Mouse (Mus musculus) lung, embryonic 16.5 days (tissue): ENCODE measurements around the gene Oxsr1. TPM values are rescaled to one million over a fixed set of nuclear protein-coding genes. Genes with fewer than 3 reads are reported as not detected.
"Not testable (repeated sequence)": the region's sequence is repeated elsewhere in the genome, so short reads cannot be mapped to it uniquely, and the experiment has no call there.

Experiments
- ATAC-seq: fragments of 200-750 bp; cut with Nextera tagmentation; 2 replicates; pipeline ENCODE4 v1.8.0; 2017; ENCODE audit warnings: low read depth, mild to moderate bottlenecking, moderate library complexity
- H3K27ac ChIP-seq: fragments of 300-500 bp; sonication (generic); 2 replicates; pipeline ENCODE4 v1.5.1; 2014; ENCODE audit warnings: mild to moderate bottlenecking, control low read depth, low read length
- H3K27me3 ChIP-seq: fragments of 300-500 bp; sonication (generic); 2 replicates; pipeline ENCODE4 v1.6.1; 2014; ENCODE audit warnings: low read depth, low read length, mixed read lengths; ENCODE audit not compliant: control insufficient read depth, insufficient read depth
- H3K36me3 ChIP-seq: fragments of 300-500 bp; sonication (generic); 2 replicates; pipeline ENCODE4 v1.6.1; 2014; ENCODE audit warnings: low read length; ENCODE audit not compliant: control insufficient read depth, insufficient read depth
- H3K4me1 ChIP-seq: fragments of 300-500 bp; sonication (generic); replicated peaks from 2 replicates; pipeline ENCODE4 v1.6.1; 2014; ENCODE audit warnings: low read length, mixed read lengths; ENCODE audit not compliant: control insufficient read depth, insufficient read depth
- H3K4me2 ChIP-seq: fragments of 300-500 bp; sonication (generic); 2 replicates; pipeline ENCODE4 v1.6.1; 2014; ENCODE audit warnings: low read depth, low read length, control low read depth
- H3K4me3 ChIP-seq: fragments of 300-500 bp; sonication (generic); 2 replicates; pipeline ENCODE4 v1.5.1; 2014; ENCODE audit warnings: mild to moderate bottlenecking, low read length, control low read depth
- H3K9ac ChIP-seq: fragments of 300-500 bp; sonication (generic); 2 replicates; pipeline ENCODE4 v1.6.1; 2014; ENCODE audit warnings: low read length, control low read depth
- H3K9me3 ChIP-seq: fragments of 300-500 bp; sonication (generic); 2 replicates; pipeline ENCODE4 v1.6.1; 2016; ENCODE audit warnings: low read length; ENCODE audit not compliant: control insufficient read depth
- WGBS: fragments of 180-500 bp; shearing (Covaris S2); extraction: QIAGEN DNeasy Blood & Tissue Kit; methylation state at CpG from one replicate; pipeline ENCODE4 v1.1.7; 2014; 5-methylcytosine and 5-hydroxymethylcytosine counted together
- polyA plus RNA-seq: library from polyadenylated mRNA; unstranded; fragments of >200 nt; fragmentation: Nextera tagmentation; extraction: Ambion mirVana; gene quantifications from 2 replicates; pipeline ENCODE4 v1.2.1, GENCODE M21; 2015

Gene Oxsr1
- polyA plus RNA-seq, 1 experiment from 2014 or later = 9.3 TPM

DNA sequence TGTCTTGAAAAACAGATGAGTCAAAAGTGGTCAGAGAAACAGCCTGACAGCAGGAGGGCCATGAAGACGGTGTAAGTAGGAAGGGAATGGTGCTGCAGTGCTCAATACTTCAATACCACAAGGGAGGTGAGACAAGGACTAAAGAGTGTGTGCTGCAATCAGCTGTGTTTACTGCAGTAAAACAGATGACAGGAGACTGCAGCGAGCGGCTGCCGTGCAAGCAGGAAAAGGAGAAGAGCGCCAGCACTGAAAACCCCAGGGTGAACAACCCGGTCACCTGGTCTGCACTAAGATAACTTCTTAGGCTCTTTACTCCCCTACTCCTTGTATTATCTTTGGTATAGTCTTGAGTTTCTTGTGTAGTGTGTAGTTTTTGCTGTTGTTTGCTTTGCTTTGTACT, 54.1 kb downstream of the Oxsr1 start:
- Histone ChIP-seq H3K27me3 (no peaks in the 10 kb centered on the region), H3K4me1 (no peaks in the 10 kb centered on the region), H3K27ac (no peak overlapping the region), H3K9ac (no peak overlapping the region), H3K4me3 (no peak overlapping the region), H3K9me3 (no peaks in the 10 kb centered on the region), H3K36me3 (peaks cover 5% of the 10 kb centered on the region), H3K4me2 (no peak overlapping the region)
- ATAC-seq = no peak
- 79% methylated on average over 6 of the region's 6 CpGs for WGBS

DNA sequence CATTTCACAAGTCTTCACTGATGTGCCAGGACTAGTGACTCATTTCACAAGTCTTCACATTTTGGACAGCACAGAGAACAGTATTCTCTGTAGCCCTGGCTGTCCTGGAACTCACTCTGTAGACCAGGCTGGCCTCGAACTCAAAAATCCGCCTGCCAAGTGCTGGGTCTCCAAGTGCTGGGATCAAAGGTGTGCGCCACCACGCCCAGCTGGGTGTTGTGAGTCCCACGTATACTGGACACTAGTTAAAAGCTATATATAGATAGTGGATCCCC, 56.2 kb downstream of the Oxsr1 start:
- not testable (repeated sequence) for ATAC-seq, H3K27me3 ChIP-seq, H3K4me2 ChIP-seq, H3K36me3 ChIP-seq, H3K9me3 ChIP-seq, H3K4me3 ChIP-seq, H3K9ac ChIP-seq, H3K4me1 ChIP-seq, H3K27ac ChIP-seq
- 90% methylated on average over 5 of the region's 5 CpGs for WGBS

DNA sequence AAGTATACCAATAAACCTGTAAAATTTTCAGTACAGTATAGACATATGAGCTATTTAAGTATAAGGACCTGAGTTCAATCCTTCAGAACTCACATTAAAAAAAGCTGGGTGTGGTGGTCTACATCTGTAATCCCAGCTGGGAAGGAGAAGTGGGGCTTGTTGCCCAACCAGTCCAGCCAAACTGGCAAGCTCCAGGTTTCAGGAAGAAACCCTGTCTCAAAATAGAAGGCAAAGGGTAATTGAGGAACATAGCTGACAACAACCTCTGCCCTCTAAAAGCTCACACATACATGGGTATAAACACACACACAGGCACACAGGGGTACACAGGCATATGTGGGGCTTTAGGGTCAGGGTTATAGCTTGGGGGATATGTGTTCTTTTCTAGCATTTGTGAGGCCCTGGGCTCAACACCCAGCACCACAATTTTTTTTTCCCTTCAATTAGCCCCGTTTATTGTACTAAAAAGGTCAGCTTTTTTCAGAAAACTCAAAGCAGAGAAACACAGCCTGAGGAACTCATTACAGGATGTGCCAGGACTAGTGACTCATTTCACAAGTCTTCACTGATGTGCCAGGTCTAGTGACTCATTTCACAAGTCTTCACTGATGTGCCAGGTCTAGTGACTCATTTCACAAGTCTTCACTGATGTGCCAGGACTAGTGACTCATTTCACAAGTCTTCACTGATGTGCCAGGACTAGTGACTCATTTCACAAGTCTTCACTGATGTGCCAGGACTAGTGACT, 56.7 kb downstream of the Oxsr1 start:
- not testable (repeated sequence) for H3K4me3 ChIP-seq, H3K36me3 ChIP-seq, H3K27ac ChIP-seq, ATAC-seq, H3K9me3 ChIP-seq, H3K27me3 ChIP-seq, H3K9ac ChIP-seq, H3K4me2 ChIP-seq, H3K4me1 ChIP-seq
- WGBS = 75% methylated on average over 1 of the region's 1 CpGs

DNA sequence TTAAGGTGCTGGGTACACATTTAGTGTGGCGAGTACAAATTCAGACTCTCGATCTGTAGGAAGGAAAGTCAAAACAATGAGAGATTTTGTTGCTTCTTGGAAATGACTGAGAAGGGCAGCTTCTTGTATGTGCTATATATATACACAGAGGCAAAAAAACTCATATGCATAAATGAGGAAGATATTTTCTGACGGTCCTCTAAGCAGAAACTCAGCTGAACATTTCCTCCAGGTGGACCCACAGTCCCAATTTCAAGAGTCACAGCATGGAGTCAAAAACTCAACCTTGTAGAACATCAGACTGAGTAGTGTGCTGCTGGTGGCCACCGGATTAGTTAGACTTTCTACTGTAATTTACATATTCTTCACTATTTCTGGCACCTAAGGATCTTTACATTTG, 59.2 kb downstream of the Oxsr1 start:
- H3K36me3 ChIP-seq = peaks cover 9% of the 10 kb centered on the region
- no peak overlapping the region for H3K4me3 ChIP-seq
- H3K27me3 ChIP-seq = no peaks in the 10 kb centered on the region
- no peaks in the 10 kb centered on the region for H3K9me3 ChIP-seq
- H3K4me1 ChIP-seq = no peaks in the 10 kb centered on the region
- WGBS = 74% methylated on average over 4 of the region's 4 CpGs
- no peak overlapping the region for H3K4me2 ChIP-seq
- no peak overlapping the region for H3K9ac ChIP-seq
- H3K27ac ChIP-seq = no peak overlapping the region
- ATAC-seq = no peak

DNA sequence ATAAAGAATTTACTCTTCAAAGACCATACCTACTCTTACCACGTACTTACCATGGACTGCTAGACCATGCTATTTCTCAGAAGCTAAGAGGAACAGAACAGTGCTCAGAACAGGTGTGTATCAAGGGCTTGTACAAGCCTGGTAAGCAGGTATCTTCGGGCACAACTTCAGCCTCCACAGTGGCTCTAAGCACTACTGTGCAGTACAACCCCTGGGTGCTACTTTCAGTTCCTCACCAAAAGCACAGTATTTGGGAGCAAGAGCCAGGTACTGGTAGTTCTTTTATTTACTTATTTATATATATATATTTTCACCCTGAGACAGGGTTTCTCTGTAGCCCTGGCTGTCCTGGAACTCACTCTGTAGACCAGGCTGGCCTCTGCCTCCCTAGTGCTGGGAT, 61.4 kb downstream of the Oxsr1 start:
- H3K9ac ChIP-seq = no peak overlapping the region
- H3K27ac ChIP-seq = no peak overlapping the region
- 92% methylated on average over 2 of the region's 2 CpGs for WGBS
- ATAC-seq = no peak
- no peak overlapping the region for H3K4me3 ChIP-seq
- no peaks in the 10 kb centered on the region for H3K27me3 ChIP-seq
- no peaks in the 10 kb centered on the region for H3K9me3 ChIP-seq
- peaks cover 9% of the 10 kb centered on the region; the same call in 1 of the 2 replicates for H3K36me3 ChIP-seq
- H3K4me2 ChIP-seq = no peak overlapping the region
- no peaks in the 10 kb centered on the region for H3K4me1 ChIP-seq

DNA sequence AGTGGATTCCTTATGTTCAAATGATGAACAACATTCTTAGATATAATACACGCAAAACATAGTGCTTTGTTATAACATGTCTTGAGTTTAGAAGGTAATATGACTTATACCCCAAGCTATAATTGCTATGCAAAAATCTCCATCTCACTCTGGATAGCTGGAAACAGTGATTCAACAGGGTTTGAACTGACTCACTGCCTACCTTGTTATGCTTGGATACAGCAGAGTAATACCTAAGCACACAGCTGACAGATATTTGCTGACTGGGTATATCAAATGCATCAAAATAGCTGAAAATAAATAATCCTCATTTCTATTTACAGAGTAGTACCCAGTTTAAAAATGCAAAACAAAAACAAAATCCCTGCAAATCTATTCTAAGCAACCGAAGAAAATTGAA, 63.4 kb downstream of the Oxsr1 start:
- H3K4me3 ChIP-seq = no peak overlapping the region
- 93% methylated on average over 2 of the region's 2 CpGs for WGBS
- no peak for ATAC-seq
- H3K27me3 ChIP-seq = no peaks in the 10 kb centered on the region
- H3K9ac ChIP-seq = no peak overlapping the region
- no peak overlapping the region for H3K4me2 ChIP-seq
- H3K27ac ChIP-seq = no peak overlapping the region
- H3K4me1 ChIP-seq = no peaks in the 10 kb centered on the region
- peaks cover 7% of the 10 kb centered on the region; the same call in 1 of the 2 replicates for H3K36me3 ChIP-seq
- H3K9me3 ChIP-seq = no peaks in the 10 kb centered on the region

DNA sequence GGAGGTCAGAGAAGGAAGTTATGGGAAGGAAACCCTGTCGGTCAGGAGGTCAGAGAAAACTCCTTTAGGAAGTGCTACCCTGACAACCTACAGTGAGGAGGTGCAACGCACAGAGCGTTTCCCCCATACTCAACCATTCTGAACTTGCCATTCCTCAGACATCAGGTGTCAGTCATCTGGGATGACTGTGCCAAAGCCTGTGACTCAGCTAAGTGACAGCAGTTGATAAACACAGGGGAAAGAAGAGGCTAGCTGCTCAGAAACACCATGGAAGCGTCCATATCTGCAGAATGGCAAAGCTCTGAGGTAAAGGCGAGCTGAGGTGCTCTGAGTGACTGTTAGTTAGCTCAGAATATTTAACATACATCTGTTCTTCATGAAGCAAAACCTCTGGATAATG, 64.1 kb downstream of the Oxsr1 start:
- Histone ChIP-seq H3K4me1 (no peaks in the 10 kb centered on the region), H3K4me3 (no peak overlapping the region), H3K9me3 (no peaks in the 10 kb centered on the region), H3K36me3 (peaks cover 7% of the 10 kb centered on the region; the same call in 1 of the 2 replicates), H3K4me2 (no peak overlapping the region), H3K9ac (no peak overlapping the region), H3K27me3 (no peaks in the 10 kb centered on the region), H3K27ac (no peak overlapping the region)
- no peak for ATAC-seq
- 71% methylated on average over 5 of the region's 5 CpGs for WGBS

DNA sequence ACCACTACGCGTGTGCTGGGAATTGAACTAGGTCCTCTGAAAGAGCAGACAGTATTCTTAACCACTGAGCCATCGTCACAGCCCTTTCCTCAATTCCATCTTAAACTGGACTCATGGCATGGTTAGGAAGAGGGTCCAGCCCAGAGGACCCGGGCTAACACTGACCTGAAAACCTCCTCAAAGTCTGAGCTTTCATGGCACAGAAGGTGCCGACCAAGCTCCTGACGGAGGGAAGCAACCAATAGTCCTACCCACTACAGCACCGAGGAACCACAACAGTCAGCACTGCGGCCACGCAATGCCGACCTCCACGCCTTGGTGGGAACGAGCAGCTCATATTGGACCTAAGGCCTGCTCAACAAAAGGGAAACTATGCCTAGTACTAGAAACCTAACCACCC, 66.1 kb downstream of the Oxsr1 start:
- no peak overlapping the region for H3K4me2 ChIP-seq
- H3K4me1 ChIP-seq = no peaks in the 10 kb centered on the region
- H3K27me3 ChIP-seq = no peaks in the 10 kb centered on the region
- H3K36me3 ChIP-seq = peaks cover 5% of the 10 kb centered on the region
- WGBS = 94% methylated on average over 12 of the region's 12 CpGs
- no peak overlapping the region for H3K9ac ChIP-seq
- ATAC-seq = no peak
- H3K4me3 ChIP-seq = no peak overlapping the region
- H3K9me3 ChIP-seq = no peaks in the 10 kb centered on the region
- H3K27ac ChIP-seq = no peak overlapping the region

DNA sequence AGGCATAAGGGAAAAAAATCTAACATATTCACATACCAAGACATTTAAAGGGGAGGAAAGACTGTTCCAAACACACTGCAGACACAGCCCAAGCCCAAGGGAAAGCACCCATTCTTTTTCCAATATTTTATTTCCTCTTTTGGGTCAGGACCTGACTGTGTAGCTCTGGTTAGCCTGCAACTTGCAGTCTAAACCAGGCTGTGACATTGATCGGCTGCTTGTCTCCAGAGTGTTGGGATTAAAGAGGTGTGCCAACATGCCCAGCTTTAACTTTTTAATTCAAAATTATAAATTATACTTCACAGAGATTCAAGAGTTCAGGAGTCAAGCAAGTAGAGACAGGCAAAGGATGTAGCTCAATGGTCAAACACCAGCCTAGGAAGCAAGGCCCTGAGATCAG, 67.1 kb downstream of the Oxsr1 start:
- no peak for ATAC-seq
- peaks cover 8% of the 10 kb centered on the region for H3K36me3 ChIP-seq

DNA sequence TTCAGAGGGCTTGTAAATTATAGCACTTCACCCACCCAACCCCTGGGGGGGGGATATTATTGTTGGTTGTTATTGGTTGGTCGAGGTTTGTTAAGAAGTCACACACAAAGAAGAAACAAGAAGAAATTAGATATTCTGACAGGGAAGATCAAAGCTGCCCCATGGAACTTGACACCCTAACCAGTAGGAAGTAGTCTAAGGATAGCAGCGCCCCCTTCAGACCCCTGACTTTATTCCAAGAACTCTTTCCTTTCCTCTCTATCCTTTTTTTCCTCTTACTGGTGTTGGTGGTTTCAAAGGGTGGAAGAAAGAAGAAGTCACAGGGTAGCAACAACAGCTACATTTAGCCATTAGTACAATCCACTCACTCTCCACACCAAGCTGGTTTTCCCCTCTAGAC, 68.0 kb downstream of the Oxsr1 start:
- H3K4me2 ChIP-seq = no peak overlapping the region
- H3K4me3 ChIP-seq = no peak overlapping the region
- H3K27ac ChIP-seq = no peak overlapping the region
- no peak overlapping the region for H3K9ac ChIP-seq
- no peaks in the 10 kb centered on the region for H3K9me3 ChIP-seq
- no peak for ATAC-seq
- 89% methylated on average over 2 of the region's 2 CpGs for WGBS
- peaks cover 8% of the 10 kb centered on the region for H3K36me3 ChIP-seq
- H3K27me3 ChIP-seq = no peaks in the 10 kb centered on the region
- no peaks in the 10 kb centered on the region for H3K4me1 ChIP-seq

More for the DNA sequence above, 67.1 kb downstream of the Oxsr1 start:
- Histone ChIP-seq H3K4me1 (no peaks in the 10 kb centered on the region), H3K27me3 (no peaks in the 10 kb centered on the region), H3K27ac (no peak overlapping the region), H3K4me3 (no peak overlapping the region), H3K9me3 (no peaks in the 10 kb centered on the region), H3K4me2 (no peak overlapping the region), H3K9ac (no peak overlapping the region)
- WGBS = 81% methylated on average over 1 of the region's 1 CpGs
